Mouse (Mus musculus) lung, postnatal 0 days (tissue): ENCODE measurements around the gene Hs6st3. TPM values are rescaled to one million over a fixed set of nuclear protein-coding genes. Genes with fewer than 3 reads are reported as not detected.

Experiments
- ATAC-seq: fragments of 200-750 bp; cut with Nextera tagmentation; 2 replicates; pipeline ENCODE4 v1.8.0; 2017; ENCODE audit warnings: moderate library complexity
- DNase-seq: peaks from one replicate; pipeline ENCODE4 v3.0.0-alpha.2; 2016; ENCODE audit warnings: low spot score
- H3K27ac ChIP-seq: fragments of 300-500 bp; sonication (generic); 2 replicates; pipeline ENCODE4 v1.5.1; 2014; ENCODE audit warnings: antibody characterized with exemption, mild to moderate bottlenecking, low read length, mixed read lengths
- H3K27me3 ChIP-seq: fragments of 300-500 bp; sonication (generic); replicated peaks from 2 replicates; pipeline ENCODE4 v1.6.1; 2014; ENCODE audit warnings: low read length, mixed read lengths; ENCODE audit not compliant: insufficient read depth
- H3K36me3 ChIP-seq: fragments of 300-500 bp; sonication (generic); 2 replicates; pipeline ENCODE4 v1.6.1; 2014; ENCODE audit warnings: low read length, mixed read lengths; ENCODE audit not compliant: insufficient read depth
- H3K4me1 ChIP-seq: fragments of 300-500 bp; sonication (generic); 2 replicates; pipeline ENCODE4 v1.6.1; 2014; ENCODE audit warnings: antibody characterized with exemption, low read depth, low read length, mixed read lengths; ENCODE audit not compliant: insufficient read depth
- H3K4me2 ChIP-seq: fragments of 300-500 bp; sonication (generic); replicated peaks from 2 replicates; pipeline ENCODE4 v1.6.1; 2014; ENCODE audit warnings: low read depth, mild to moderate bottlenecking, low read length, moderate library complexity, mixed read lengths
- H3K4me3 ChIP-seq: fragments of 300-500 bp; sonication (generic); 2 replicates; pipeline ENCODE4 v1.5.1; 2014; ENCODE audit warnings: low read depth, low read length
- H3K9ac ChIP-seq: fragments of 300-500 bp; sonication (generic); replicated peaks from 2 replicates; pipeline ENCODE4 v1.6.1; 2014; ENCODE audit warnings: low read depth, mild to moderate bottlenecking
- H3K9me3 ChIP-seq: fragments of 300-500 bp; sonication (generic); 2 replicates; pipeline ENCODE4 v1.6.1; 2016; ENCODE audit warnings: low read length, mixed read lengths
- CTCF ChIP-seq: IDR thresholded peaks from 2 replicates; pipeline ENCODE4 v1.5.1; 2016; ENCODE audit warnings: antibody characterized with exemption, mild to moderate bottlenecking
- EP300 ChIP-seq: IDR thresholded peaks from 2 replicates; pipeline ENCODE4 v1.6.1; 2016; ENCODE audit warnings: antibody characterized with exemption, mild to moderate bottlenecking, control low read depth
- WGBS: fragments of 180-500 bp; shearing (Covaris S2); extraction: QIAGEN DNeasy Blood & Tissue Kit; methylation state at CpG from one replicate; pipeline ENCODE4 v1.1.7; 2014; 5-methylcytosine and 5-hydroxymethylcytosine counted together
- polyA plus RNA-seq: library from polyadenylated mRNA; unstranded; fragments of >200 nt; fragmentation: Nextera tagmentation; extraction: Ambion mirVana; gene quantifications from 2 replicates; pipeline ENCODE4 v1.2.1, GENCODE M21; 2015

The Hs6st3 gene
- polyA plus RNA-seq = 0.66 and 0.69 TPM in 2 replicates

DNA sequence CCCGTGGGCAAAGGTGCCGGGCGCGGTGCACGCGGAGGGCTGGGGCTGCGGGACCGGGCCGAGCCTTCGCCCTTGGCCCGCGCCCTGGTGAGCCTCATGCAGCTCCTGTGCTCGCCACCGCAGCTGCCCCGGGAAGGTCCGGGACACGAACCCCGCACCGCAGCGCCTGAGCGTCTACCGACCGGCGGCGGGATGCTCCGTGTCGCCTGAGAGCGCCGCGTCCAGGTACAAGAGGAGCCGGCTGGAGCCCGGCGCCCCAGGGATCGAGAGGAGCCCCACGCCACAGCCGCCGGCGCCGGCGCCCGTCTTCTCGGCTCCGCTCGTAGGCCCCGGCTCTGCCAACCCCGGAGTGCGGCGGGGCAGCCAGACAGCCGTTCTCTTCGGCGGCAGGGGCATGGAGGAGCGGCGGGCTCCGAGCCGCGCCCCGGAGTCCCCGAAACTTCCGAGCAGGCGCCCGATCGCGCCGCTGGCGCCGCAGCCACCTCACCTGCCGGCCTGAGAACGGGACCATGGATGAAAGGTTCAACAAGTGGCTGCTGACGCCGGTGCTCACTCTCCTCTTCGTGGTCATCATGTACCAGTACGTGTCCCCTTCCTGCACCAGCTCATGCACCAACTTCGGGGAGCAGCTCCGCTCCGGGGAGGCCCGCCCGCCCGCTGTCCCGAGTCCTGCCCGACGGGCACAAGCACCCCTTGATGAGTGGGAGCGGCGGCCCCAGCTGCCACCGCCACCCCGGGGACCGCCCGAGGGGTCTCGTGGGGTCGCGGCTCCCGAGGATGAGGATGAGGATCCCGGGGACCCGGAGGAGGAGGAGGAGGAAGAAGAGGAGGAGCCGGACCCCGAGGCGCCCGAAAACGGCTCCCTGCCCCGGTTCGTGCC lies at the start of gene Hs6st3:
Gene Hs6st3 (plus strand): TSS at position 436 of the 880 bp plus-strand sequence.
- peak within 1 kb of the TSS; percentile 67 for H3K4me3 ChIP-seq
- no peaks in the 10 kb centered on the region for H3K36me3 ChIP-seq
- H3K9me3 ChIP-seq = no peaks in the 10 kb centered on the region
- H3K4me2 ChIP-seq = peak within 1 kb of the TSS; percentile 91
- H3K4me1 ChIP-seq = no peaks in the 10 kb centered on the region
- H3K27ac ChIP-seq = 0 out of 2 replicates have a peak within 1 kb of the TSS, but pooled peaks have one; percentile 14
- 0 out of 2 replicates have a peak, but pooled peaks cover 8% of the 10 kb centered on the region for H3K27me3 ChIP-seq
- under 1% methylated on average over 79 of the region's 100 CpGs for WGBS
- DNase-seq (peak; percentile 16), ATAC-seq (no peak; the same call in none of the 2 replicates)
- H3K9ac ChIP-seq = peak within 1 kb of the TSS; percentile 46
- no peak for TF ChIP-seq CTCF
- no peak for TF ChIP-seq EP300

DNA sequence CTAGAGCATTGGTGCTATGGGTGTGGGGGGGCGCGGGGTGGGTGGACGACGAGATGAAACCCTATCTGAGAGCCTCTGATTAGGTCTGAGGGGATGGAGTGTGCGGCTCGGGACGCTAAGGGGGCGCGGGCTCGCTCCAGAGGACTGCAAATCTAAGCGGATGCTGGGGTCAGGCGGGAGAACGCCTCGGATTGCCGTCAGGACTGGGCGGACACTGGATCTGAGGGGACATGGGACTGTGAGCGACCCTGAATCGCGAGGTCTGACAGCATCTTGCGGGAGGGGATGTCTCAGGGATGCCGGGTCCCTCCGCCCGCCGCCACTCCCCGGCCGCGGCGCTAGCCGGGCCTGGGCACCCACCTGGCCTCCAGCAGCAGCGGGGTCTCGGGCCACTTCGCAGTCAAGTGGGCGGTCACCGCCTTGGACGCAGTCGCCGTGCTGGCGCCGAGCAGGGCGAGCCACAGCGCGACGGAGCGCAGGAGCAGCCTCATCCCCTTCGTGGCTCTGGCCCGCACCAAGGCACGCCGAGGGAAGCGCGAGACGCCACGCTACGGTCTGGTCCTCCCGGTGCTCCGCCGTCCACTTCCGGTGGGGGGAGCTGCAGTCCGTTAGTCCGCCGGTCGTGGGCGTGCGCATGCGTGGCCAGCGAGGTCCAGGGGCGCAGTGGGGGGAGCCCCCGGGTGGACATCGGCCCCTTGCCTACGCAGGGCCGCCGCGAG lies 39.1 kb upstream of the Hs6st3 start, which contains the start of gene Uggt2:
Gene Uggt2 (minus strand): TSS at position 580 of the 719 bp plus-strand sequence.
- Histone ChIP-seq H3K36me3 (no peaks in the 10 kb centered on the region), H3K27me3 (no peaks in the 10 kb centered on the region), H3K4me1 (peaks cover 9% of the 10 kb centered on the region; the same call in 1 of the 2 replicates), H3K27ac (no peak within 1 kb of the TSS; the same call in 1 of the 2 replicates), H3K4me3 (peak within 1 kb of the TSS; percentile 66), H3K9ac (peak within 1 kb of the TSS; percentile 51), H3K4me2 (peak within 1 kb of the TSS; percentile 96), H3K9me3 (no peaks in the 10 kb centered on the region)
- under 1% methylated on average over 50 of the region's 72 CpGs for WGBS
- DNase-seq (peak; percentile 86), ATAC-seq (peak; percentile 94)
- TF ChIP-seq EP300 = no peak
- TF ChIP-seq CTCF = peak; percentile 73

DNA sequence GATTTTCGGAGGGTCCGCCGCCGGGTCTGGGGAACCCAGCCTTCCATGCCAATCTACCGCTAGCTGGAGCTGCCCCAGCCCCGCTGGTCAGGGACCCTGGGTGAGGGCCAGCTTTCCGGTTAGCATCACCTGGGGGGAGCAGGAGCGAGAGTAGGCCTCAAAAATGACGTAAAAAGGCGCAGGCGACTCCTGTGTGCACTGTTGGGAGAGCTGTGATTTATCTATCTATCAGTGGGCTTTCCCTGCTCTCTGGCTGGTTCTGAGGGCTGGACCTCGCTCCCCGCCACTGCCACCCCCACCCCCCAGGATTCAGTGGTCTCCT lies 38.6 kb upstream of the Hs6st3 start:
- Histone ChIP-seq H3K9ac (peak overlapping the region; percentile 51), H3K27ac (no peak overlapping the region), H3K27me3 (no peaks in the 10 kb centered on the region), H3K4me3 (peak overlapping the region; percentile 66), H3K4me1 (peaks cover 9% of the 10 kb centered on the region; the same call in 1 of the 2 replicates), H3K4me2 (peak overlapping the region; percentile 96), H3K9me3 (no peaks in the 10 kb centered on the region), H3K36me3 (no peaks in the 10 kb centered on the region)
- 2% methylated on average over 13 of the region's 13 CpGs for WGBS
- DNase-seq (no peak), ATAC-seq (peak; percentile 54)
- TF ChIP-seq EP300 (no peak), CTCF (no peak)

DNA sequence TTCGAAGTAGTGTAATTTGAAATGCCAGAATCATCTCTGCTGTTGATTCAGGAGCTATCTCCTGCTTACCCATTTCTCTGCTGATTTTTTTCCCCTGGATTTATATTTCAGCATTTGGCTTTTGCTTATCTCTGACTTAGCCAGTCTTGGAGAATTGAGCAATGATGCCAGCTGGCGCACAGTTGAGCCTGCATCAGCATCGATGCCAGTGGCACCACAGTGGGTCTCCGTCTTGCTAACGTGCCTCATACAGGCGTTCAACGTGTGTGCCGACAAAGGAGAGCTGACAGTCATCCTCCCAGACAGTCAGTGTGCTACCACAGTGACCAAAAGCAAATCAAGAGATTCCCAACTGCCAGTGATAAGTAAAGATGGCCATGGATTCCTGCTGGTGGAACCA lies 30.6 kb upstream of the Hs6st3 start:
- Histone ChIP-seq H3K4me2 (no peak overlapping the region), H3K4me1 (no peaks in the 10 kb centered on the region), H3K27ac (no peak overlapping the region), H3K9ac (no peak overlapping the region), H3K36me3 (no peaks in the 10 kb centered on the region), H3K9me3 (no peaks in the 10 kb centered on the region), H3K27me3 (no peaks in the 10 kb centered on the region), H3K4me3 (no peak overlapping the region)
- WGBS = 82% methylated on average over 8 of the region's 8 CpGs
- TF ChIP-seq EP300 (no peak), CTCF (no peak)
- ATAC-seq = no peak
- no peak for DNase-seq

DNA sequence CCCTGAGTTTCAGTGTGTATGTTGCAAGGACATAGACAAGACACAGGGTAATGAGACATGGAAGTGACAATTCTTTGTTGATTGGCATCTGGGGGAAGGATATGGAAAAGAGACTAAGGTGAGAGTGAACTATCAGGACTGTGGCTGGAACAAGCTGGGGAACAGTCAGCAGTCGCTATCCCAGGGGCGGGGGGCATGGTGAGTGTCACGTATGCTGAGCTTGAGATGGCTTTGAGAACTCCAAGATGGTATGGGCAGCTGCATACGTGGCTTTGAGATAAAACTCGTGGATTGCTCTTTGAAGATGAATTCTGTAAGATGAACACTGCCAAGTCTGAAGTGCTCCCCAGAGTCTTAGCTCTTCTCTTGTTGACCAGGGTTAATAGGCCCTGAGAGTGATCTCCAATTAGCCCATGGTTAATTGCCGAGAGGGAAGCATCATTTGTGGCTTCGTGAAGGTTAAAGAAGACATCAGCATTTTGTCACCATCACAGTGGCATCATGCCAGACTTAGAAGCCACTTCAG lies 29.3 kb upstream of the Hs6st3 start:
- Histone ChIP-seq H3K4me1 (no peaks in the 10 kb centered on the region), H3K4me2 (no peak overlapping the region), H3K4me3 (no peak overlapping the region), H3K9ac (no peak overlapping the region), H3K9me3 (no peaks in the 10 kb centered on the region), H3K27me3 (no peaks in the 10 kb centered on the region), H3K36me3 (no peaks in the 10 kb centered on the region), H3K27ac (no peak overlapping the region)
- DNase-seq (peak; percentile 36), ATAC-seq (peak; percentile 72)
- WGBS = 34% methylated on average over 7 of the region's 7 CpGs
- TF ChIP-seq CTCF (no peak), EP300 (no peak)

DNA sequence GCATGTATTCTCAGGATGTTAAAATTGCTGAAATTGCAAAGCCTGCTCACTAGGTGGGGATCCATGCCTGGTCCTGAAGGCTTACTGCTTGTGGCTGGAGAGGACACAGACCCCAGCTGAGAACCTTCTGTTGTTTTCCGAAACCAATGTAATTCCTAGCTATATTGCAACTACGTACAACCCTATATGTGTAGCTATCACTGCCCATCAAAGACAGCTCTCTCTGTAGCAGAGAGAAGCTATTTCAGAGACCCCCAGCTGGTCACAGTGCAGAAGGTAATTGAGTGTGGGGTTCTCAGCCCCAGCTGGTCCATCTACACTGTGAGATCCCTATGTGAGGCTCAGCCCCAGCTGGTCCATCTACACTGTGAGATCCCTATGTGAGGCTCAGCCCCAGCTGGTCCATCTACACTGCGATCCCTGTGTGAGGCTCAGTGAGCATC lies 28.3 kb upstream of the Hs6st3 start:
- Histone ChIP-seq H3K27me3 (no peaks in the 10 kb centered on the region), H3K27ac (no peak overlapping the region), H3K9ac (no peak overlapping the region), H3K4me3 (no peak overlapping the region), H3K9me3 (no peaks in the 10 kb centered on the region), H3K4me1 (no peaks in the 10 kb centered on the region), H3K4me2 (no peak overlapping the region), H3K36me3 (no peaks in the 10 kb centered on the region)
- TF ChIP-seq EP300 = no peak
- peak; percentile 54 for TF ChIP-seq CTCF
- peak; percentile 51 for DNase-seq
- 56% methylated on average over 3 of the region's 3 CpGs for WGBS
- ATAC-seq = peak; percentile 72
